Mouse (Mus musculus) stomach, embryonic 15.5 days (tissue): ENCODE measurements at regions not wholly inside any gene's neighbourhood (a gene's known extent, or its start where the extent isn't known, plus 50 kb on each side); places are given as distances from the start of the nearest gene placed in this dataset.

Experiments used
- ATAC-seq: fragments of 200-750 bp; cut with Nextera tagmentation; 2 replicates; pipeline ENCODE4 v1.8.0; 2017; ENCODE audit warnings: low read depth, moderate number of reproducible peaks, moderate TSS enrichment; ENCODE audit not compliant: insufficient read depth, low FRiP score
- H3K27ac ChIP-seq: fragments of 300-500 bp; sonication (generic); 2 replicates; pipeline ENCODE4 v1.5.1; 2015; ENCODE audit warnings: mild to moderate bottlenecking, inconsistent platforms
- H3K27me3 ChIP-seq: fragments of 300-500 bp; sonication (generic); replicated peaks from 2 replicates; pipeline ENCODE4 v1.6.1; 2015; ENCODE audit warnings: inconsistent platforms
- H3K36me3 ChIP-seq: fragments of 300-500 bp; sonication (generic); 2 replicates; pipeline ENCODE4 v1.6.1; 2015; ENCODE audit warnings: inconsistent platforms
- H3K4me1 ChIP-seq: fragments of 300-500 bp; sonication (generic); 2 replicates; pipeline ENCODE4 v1.6.1; 2015; ENCODE audit warnings: inconsistent platforms
- H3K4me2 ChIP-seq: fragments of 300-500 bp; sonication (generic); 2 replicates; pipeline ENCODE4 v1.6.1; 2015; ENCODE audit warnings: mild to moderate bottlenecking, inconsistent platforms
- H3K4me3 ChIP-seq: fragments of 300-500 bp; sonication (generic); replicated peaks from 2 replicates; pipeline ENCODE4 v1.5.1; 2015; ENCODE audit warnings: inconsistent platforms
- H3K9ac ChIP-seq: fragments of 300-500 bp; sonication (generic); 2 replicates; pipeline ENCODE4 v1.6.1; 2015; ENCODE audit warnings: inconsistent platforms
- H3K9me3 ChIP-seq: fragments of 300-500 bp; sonication (generic); 2 replicates; pipeline ENCODE4 v1.6.1; 2016; ENCODE audit warnings: inconsistent platforms
- WGBS: fragments of 180-500 bp; shearing (Covaris S2); methylation state at CpG from one replicate; pipeline ENCODE4 v1.1.7; 2015; 5-methylcytosine and 5-hydroxymethylcytosine counted together

GRCm38 (mm10) chr6:100945796-100946195 is 112.4 kb downstream of the Ppp4r2 start:
- H3K4me1 ChIP-seq, result no peaks in the 10 kb centered on the region
- no peak for ATAC-seq
- no peaks in the 10 kb centered on the region for H3K9me3 ChIP-seq
- no peaks in the 10 kb centered on the region for H3K27me3 ChIP-seq
- H3K4me3 ChIP-seq, result no peak overlapping the region
- H3K27ac ChIP-seq, result no peak overlapping the region
- no peak overlapping the region for H3K4me2 ChIP-seq
- WGBS, result 75% methylated on average over 2 of the region's 2 CpGs
- H3K36me3 ChIP-seq, result no peaks in the 10 kb centered on the region
- no peak overlapping the region for H3K9ac ChIP-seq

GRCm38 (mm10) chr6:100948340-100948739 is 114.9 kb downstream of the Ppp4r2 start:
- H3K9ac ChIP-seq, result no peak overlapping the region
- H3K27ac ChIP-seq, result no peak overlapping the region
- ATAC-seq, result no peak
- H3K4me1 ChIP-seq, result no peaks in the 10 kb centered on the region
- H3K4me2 ChIP-seq, result no peak overlapping the region
- WGBS, result 75% methylated on average over 7 of the region's 7 CpGs
- H3K4me3 ChIP-seq, result no peak overlapping the region
- no peaks in the 10 kb centered on the region for H3K36me3 ChIP-seq
- H3K27me3 ChIP-seq, result no peaks in the 10 kb centered on the region
- H3K9me3 ChIP-seq, result no peaks in the 10 kb centered on the region

- no peaks in the 10 kb centered on the region for H3K9me3 ChIP-seq
- 91% methylated on average over 5 of the region's 5 CpGs for WGBS
These were observed 118.2 kb downstream of the Ppp4r2 start for GRCm38 (mm10) chr6:100951646-100952045.

GRCm38 (mm10) chr6:100952470-100952869 is 119.0 kb downstream of the Ppp4r2 start:
- no peak overlapping the region for H3K4me3 ChIP-seq
- H3K27me3 ChIP-seq, result no peaks in the 10 kb centered on the region
- no peak overlapping the region for H3K27ac ChIP-seq
- no peak for ATAC-seq
- H3K36me3 ChIP-seq, result no peaks in the 10 kb centered on the region
- H3K4me1 ChIP-seq, result no peaks in the 10 kb centered on the region
- H3K9ac ChIP-seq, result no peak overlapping the region
- no peak overlapping the region for H3K4me2 ChIP-seq
- no peaks in the 10 kb centered on the region for H3K9me3 ChIP-seq

More at GRCm38 (mm10) chr6:100951646-100952045, 118.2 kb downstream of the Ppp4r2 start:
- Histone ChIP-seq H3K4me3 (no peak overlapping the region), H3K27ac (no peak overlapping the region), H3K36me3 (no peaks in the 10 kb centered on the region), H3K4me1 (no peaks in the 10 kb centered on the region), H3K4me2 (no peak overlapping the region), H3K9ac (no peak overlapping the region), H3K27me3 (no peaks in the 10 kb centered on the region)
- ATAC-seq, result no peak

GRCm38 (mm10) chr6:100954563-100954962 is 121.1 kb downstream of the Ppp4r2 start:
- Histone ChIP-seq H3K36me3 (no peaks in the 10 kb centered on the region), H3K9me3 (no peaks in the 10 kb centered on the region), H3K27ac (no peak overlapping the region), H3K4me3 (no peak overlapping the region), H3K9ac (no peak overlapping the region), H3K27me3 (no peaks in the 10 kb centered on the region), H3K4me1 (no peaks in the 10 kb centered on the region), H3K4me2 (no peak overlapping the region)
- no peak for ATAC-seq
- 87% methylated on average over 10 of the region's 10 CpGs for WGBS

- Histone ChIP-seq H3K36me3 (no peaks in the 10 kb centered on the region), H3K27me3 (no peaks in the 10 kb centered on the region), H3K4me3 (no peak overlapping the region), H3K4me1 (0 out of 2 replicates have a peak, but pooled peaks cover 4% of the 10 kb centered on the region), H3K4me2 (no peak overlapping the region), H3K9me3 (no peaks in the 10 kb centered on the region), H3K27ac (no peak overlapping the region), H3K9ac (no peak overlapping the region)
- no peak for ATAC-seq
- 71% methylated on average over 5 of the region's 5 CpGs for WGBS
These were observed 133.1 kb downstream of the Ppp4r2 start for GRCm38 (mm10) chr6:100966481-100966880.

- H3K27me3 ChIP-seq, result no peaks in the 10 kb centered on the region
- no peak overlapping the region for H3K9ac ChIP-seq
- H3K36me3 ChIP-seq, result no peaks in the 10 kb centered on the region
- WGBS, result 80% methylated on average over 12 of the region's 12 CpGs
- H3K27ac ChIP-seq, result no peak overlapping the region
- H3K4me2 ChIP-seq, result no peak overlapping the region
- no peaks in the 10 kb centered on the region for H3K9me3 ChIP-seq
- 0 out of 2 replicates have a peak, but pooled peaks cover 4% of the 10 kb centered on the region for H3K4me1 ChIP-seq
- no peak for ATAC-seq
- H3K4me3 ChIP-seq, result no peak overlapping the region
These were observed 134.8 kb downstream of the Ppp4r2 start for GRCm38 (mm10) chr6:100968080-100968856.

GRCm38 (mm10) chr6:100968960-100969359 is 135.5 kb downstream of the Ppp4r2 start:
- no peaks in the 10 kb centered on the region for H3K27me3 ChIP-seq
- H3K36me3 ChIP-seq, result no peaks in the 10 kb centered on the region
- H3K9me3 ChIP-seq, result no peaks in the 10 kb centered on the region
- WGBS, result 73% methylated on average over 1 of the region's 1 CpGs
- H3K9ac ChIP-seq, result no peak overlapping the region
- H3K4me3 ChIP-seq, result no peak overlapping the region
- H3K4me2 ChIP-seq, result no peak overlapping the region
- no peak for ATAC-seq
- H3K27ac ChIP-seq, result no peak overlapping the region
- 0 out of 2 replicates have a peak, but pooled peaks cover 4% of the 10 kb centered on the region for H3K4me1 ChIP-seq

GRCm38 (mm10) chr6:100970810-100971447 is 137.5 kb downstream of the Ppp4r2 start:
- Histone ChIP-seq H3K4me3 (no peak overlapping the region), H3K36me3 (no peaks in the 10 kb centered on the region), H3K4me2 (no peak overlapping the region), H3K9me3 (no peaks in the 10 kb centered on the region), H3K9ac (no peak overlapping the region), H3K4me1 (peaks cover 6% of the 10 kb centered on the region; the same call in 1 of the 2 replicates), H3K27me3 (no peaks in the 10 kb centered on the region), H3K27ac (no peak overlapping the region)
- no peak for ATAC-seq
- WGBS, result 75% methylated on average over 8 of the region's 8 CpGs

- Histone ChIP-seq H3K4me3 (no peak overlapping the region), H3K9ac (no peak overlapping the region), H3K4me1 (peaks cover 10% of the 10 kb centered on the region; the same call in 1 of the 2 replicates), H3K4me2 (no peak overlapping the region), H3K27me3 (no peaks in the 10 kb centered on the region), H3K27ac (no peak overlapping the region), H3K9me3 (no peaks in the 10 kb centered on the region), H3K36me3 (no peaks in the 10 kb centered on the region)
- no peak for ATAC-seq
- WGBS, result 56% methylated on average over 6 of the region's 6 CpGs
These were observed 138.1 kb downstream of the Ppp4r2 start for GRCm38 (mm10) chr6:100971462-100971955.

- 75% methylated on average over 9 of the region's 9 CpGs for WGBS
- Histone ChIP-seq H3K36me3 (no peaks in the 10 kb centered on the region), H3K9ac (no peak overlapping the region), H3K27me3 (no peaks in the 10 kb centered on the region), H3K4me3 (no peak overlapping the region), H3K9me3 (no peaks in the 10 kb centered on the region), H3K27ac (no peak overlapping the region), H3K4me1 (peaks cover 7% of the 10 kb centered on the region; the same call in 1 of the 2 replicates), H3K4me2 (no peak overlapping the region)
- ATAC-seq, result no peak
These were observed 140.1 kb downstream of the Ppp4r2 start for GRCm38 (mm10) chr6:100973366-100974090.

- Histone ChIP-seq H3K4me2 (no peak overlapping the region), H3K36me3 (no peaks in the 10 kb centered on the region), H3K4me3 (no peak overlapping the region), H3K27ac (no peak overlapping the region), H3K9me3 (no peaks in the 10 kb centered on the region), H3K4me1 (peaks cover 7% of the 10 kb centered on the region; the same call in 1 of the 2 replicates), H3K9ac (no peak overlapping the region), H3K27me3 (no peaks in the 10 kb centered on the region)
- WGBS, result 90% methylated on average over 5 of the region's 5 CpGs
- no peak for ATAC-seq
These were observed 141.3 kb downstream of the Ppp4r2 start for GRCm38 (mm10) chr6:100974716-100975115.
